13 mouse cellular contexts compared by ENCODE assay signal in the genomic region with DNA sequence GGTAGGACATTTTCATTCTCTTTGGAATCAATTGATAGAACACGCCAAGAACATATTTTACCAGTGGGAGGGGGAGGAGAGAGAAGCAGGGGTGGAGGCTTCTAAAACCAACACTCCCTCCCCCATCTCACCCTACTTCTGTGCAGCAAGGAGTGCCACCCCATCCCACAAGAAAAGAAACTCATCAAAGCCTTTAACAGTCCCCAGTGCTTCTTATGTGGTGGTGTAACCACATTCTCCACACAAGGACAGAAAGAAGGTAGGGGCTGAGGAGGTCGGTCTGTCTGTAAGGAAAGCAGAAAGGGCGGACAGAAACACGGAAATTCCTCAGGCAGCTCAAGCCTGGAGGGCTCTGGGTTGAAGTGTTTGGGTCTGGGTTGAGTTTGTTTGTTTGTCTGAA. TPM values are rescaled to one million over a fixed set of nuclear protein-coding genes. Genes with fewer than 3 reads are reported as not detected.
A peak's percentile ranks its signal among the peaks of the same experiment; 100 is the strongest.
DNase-seq lines count a peak whose midpoint lies in the region; ATAC-seq and TF ChIP-seq lines count a peak whose summit lies in the region.
"Had no signal": no experiment of that assay in that cellular context is flagged by ENCODE, and none has a peak within 500 bp of the region (broad histone marks: within the 10 kb centered on the region; RNA-seq: fewer than 3 reads in every experiment).

No protein-coding gene starts in this region.

- ATAC-seq in heart, embryonic 12.5 days (ENCODE audit: insufficient number of reproducible peaks, low FRiP score) = no peak
- no peak for ATAC-seq in midbrain, embryonic 11.5 days (ENCODE audit: low FRiP score)
- ATAC-seq in midbrain, embryonic 13.5 days = no peak
- ATAC-seq in intestine, postnatal 0 days = no peak
- ATAC-seq: midbrain, embryonic 15.5 days had no signal

- H3K27me3 ChIP-seq in heart, embryonic 12.5 days (replicated peaks) = no peaks in the 10 kb centered on the region
- H3K27me3 ChIP-seq in midbrain, embryonic 11.5 days (ENCODE audit: control insufficient read depth, insufficient read depth, low read length) = no peaks in the 10 kb centered on the region
- H3K27me3 ChIP-seq in midbrain, embryonic 13.5 days = no peaks in the 10 kb centered on the region
- H3K27me3 ChIP-seq in intestine, postnatal 0 days (replicated peaks; ENCODE audit: control insufficient read depth, insufficient read depth, low read length) = no peaks in the 10 kb centered on the region
- H3K27me3 ChIP-seq: limb, embryonic 15.5 days; midbrain, embryonic 15.5 days had no signal

- no peaks in the 10 kb centered on the region; the same call in 1 of the 2 replicates for H3K9me3 ChIP-seq in heart, embryonic 12.5 days (replicated peaks)
- H3K9me3 ChIP-seq in midbrain, embryonic 11.5 days (ENCODE audit: control insufficient read depth, low read length) = no peaks in the 10 kb centered on the region
- H3K9me3 ChIP-seq in midbrain, embryonic 13.5 days = no peaks in the 10 kb centered on the region
- no peaks in the 10 kb centered on the region for H3K9me3 ChIP-seq in intestine, postnatal 0 days (ENCODE audit: control insufficient read depth)
- H3K9me3 ChIP-seq: limb, embryonic 15.5 days; midbrain, embryonic 15.5 days had no signal

- H3K9ac ChIP-seq in heart, embryonic 12.5 days = 0 out of 2 replicates have a peak overlapping the region, but pooled peaks have one; percentile 24
- no peak overlapping the region for H3K9ac ChIP-seq in midbrain, embryonic 11.5 days (ENCODE audit: low read length)
- no peak overlapping the region for H3K9ac ChIP-seq in midbrain, embryonic 13.5 days (replicated peaks)
- H3K9ac ChIP-seq in intestine, postnatal 0 days (ENCODE audit: low read depth, low read length) = no peak overlapping the region
- H3K9ac ChIP-seq: limb, embryonic 15.5 days; midbrain, embryonic 15.5 days had no signal

- no peak for DNase-seq in heart, adult 9 months (ENCODE audit: low spot score in 2 of 2)
- peak; percentile 67 for DNase-seq in midbrain, embryonic 11.5 days (ENCODE audit: low spot score, missing footprints)
- peak; percentile 40 for DNase-seq in thymus, postnatal 4 days
- DNase-seq in adrenal gland, adult 2 months = no peak
- no peak for DNase-seq in B cell, adult 2 months
- DNase-seq: adrenal gland, postnatal 10 days; cerebellum, adult 8-10 months; kidney, adult 9 months had no signal

- H3K4me1 ChIP-seq in heart, embryonic 12.5 days (replicated peaks) = peaks cover 77% of the 10 kb centered on the region
- H3K4me1 ChIP-seq in midbrain, embryonic 11.5 days (ENCODE audit: control insufficient read depth, insufficient read depth, low read length) = peaks cover 7% of the 10 kb centered on the region
- 0 out of 2 replicates have a peak, but pooled peaks cover 5% of the 10 kb centered on the region for H3K4me1 ChIP-seq in midbrain, embryonic 13.5 days (replicated peaks)
- peaks cover 16% of the 10 kb centered on the region for H3K4me1 ChIP-seq in intestine, postnatal 0 days (replicated peaks; ENCODE audit: control insufficient read depth, insufficient read depth, low read length)

- H3K36me3 ChIP-seq in heart, embryonic 12.5 days = peaks cover 18% of the 10 kb centered on the region
- H3K36me3 ChIP-seq in midbrain, embryonic 11.5 days (ENCODE audit: control insufficient read depth, insufficient read depth, low read length) = no peaks in the 10 kb centered on the region
- no peaks in the 10 kb centered on the region for H3K36me3 ChIP-seq in midbrain, embryonic 13.5 days
- H3K36me3 ChIP-seq in intestine, postnatal 0 days (ENCODE audit: control insufficient read depth, insufficient read depth) = peaks cover 3% of the 10 kb centered on the region; the same call in 1 of the 2 replicates
- H3K36me3 ChIP-seq: limb, embryonic 15.5 days; midbrain, embryonic 15.5 days had no signal

- TF ChIP-seq CTCF in intestine, postnatal 0 days (IDR thresholded peaks at IDR 0.05; ENCODE audit: low read depth) = no peak

- H3K4me3 ChIP-seq in heart, embryonic 12.5 days = no peak overlapping the region
- H3K4me3 ChIP-seq in midbrain, embryonic 11.5 days (ENCODE audit: low read depth, low read length) = no peak overlapping the region
- no peak overlapping the region for H3K4me3 ChIP-seq in midbrain, embryonic 13.5 days (replicated peaks)
- H3K4me3 ChIP-seq in intestine, postnatal 0 days (ENCODE audit: low read depth, low read length) = no peak overlapping the region
- H3K4me3 ChIP-seq: limb, embryonic 15.5 days; midbrain, embryonic 15.5 days had no signal

- H3K4me2 ChIP-seq in heart, embryonic 12.5 days = peak overlapping the region; percentile 54
- H3K4me2 ChIP-seq in midbrain, embryonic 11.5 days = no peak overlapping the region
- no peak overlapping the region for H3K4me2 ChIP-seq in midbrain, embryonic 13.5 days (replicated peaks)
- peak overlapping the region; percentile 37; the same call in 1 of the 2 replicates for H3K4me2 ChIP-seq in intestine, postnatal 0 days (replicated peaks; ENCODE audit: low read depth)
- H3K4me2 ChIP-seq: limb, embryonic 15.5 days; midbrain, embryonic 15.5 days had no signal

- WGBS in heart, embryonic 12.5 days = 35% methylated on average over 4 of the region's 4 CpGs
- 82% methylated on average over 4 of the region's 4 CpGs for WGBS in midbrain, embryonic 11.5 days
- WGBS in midbrain, embryonic 13.5 days = 89% methylated on average over 4 of the region's 4 CpGs
- WGBS in intestine, postnatal 0 days = 40% methylated on average over 4 of the region's 4 CpGs

- H3K27ac ChIP-seq in heart, embryonic 12.5 days (ENCODE audit: poor library complexity, severe bottlenecking) = peak overlapping the region; percentile 74
- no peak overlapping the region for H3K27ac ChIP-seq in midbrain, embryonic 11.5 days (ENCODE audit: low read depth, low read length)
- H3K27ac ChIP-seq in midbrain, embryonic 13.5 days = no peak overlapping the region
- H3K27ac ChIP-seq in intestine, postnatal 0 days (ENCODE audit: low read depth, low read length) = no peak overlapping the region
- H3K27ac ChIP-seq: limb, embryonic 15.5 days; midbrain, embryonic 15.5 days had no signal

RNA-seq across cellular contexts. Expression of gene Lamc1, which starts 12.5 kb away (rescaled TPM):
- 134 and 146 TPM in 2 replicates for polyA plus RNA-seq in heart, embryonic 12.5 days (2016; fragmentation: Nextera tagmentation; extraction: Ambion mirVana)
- 24.6 and 26.5 TPM in 2 replicates for polyA plus RNA-seq in midbrain, embryonic 11.5 days (2014; fragmentation: Nextera tagmentation; extraction: Ambion mirVana)
- 11.3 and 14.9 TPM in 2 replicates for polyA plus RNA-seq in midbrain, embryonic 13.5 days (2015; fragmentation: Nextera tagmentation; extraction: Ambion mirVana)
- polyA plus RNA-seq in intestine, postnatal 0 days (2015; fragmentation: Nextera tagmentation; extraction: Ambion mirVana) = 39.2 and 44.5 TPM in 2 replicates
- total RNA-seq in adrenal gland, adult 2 months (2021) = 10 to 100 TPM; 61.1 to 76.0 TPM
- 48.4 and 54.8 TPM in 2 replicates for polyA plus RNA-seq in adrenal gland, adult 2 months (2012; rRNA removed)

Comparison
In these comparisons a context has a peak if more than half of its experiments do, and no peak if none do; other contexts are left out.
1. H3K4me2 ChIP-seq: peak in heart, embryonic 12.5 days (single experiment) and intestine, postnatal 0 days (single experiment); none in midbrain, embryonic 11.5 days (single experiment) and midbrain, embryonic 13.5 days (single experiment).
2. DNase-seq: peak in midbrain, embryonic 11.5 days (single experiment) and thymus, postnatal 4 days (single experiment); none in heart, adult 9 months (0 of 2), adrenal gland, adult 2 months (single experiment) and B cell, adult 2 months (0 of 2).